Mouse (Mus musculus) liver, adult 2 months (tissue): Measurements from ENCODE around the gene B4galt2.

Experiments
- CTCF ChIP-seq: fragments of 200-500 bp; IDR thresholded peaks from 2 replicates; pipeline ENCODE4 v1.5.1; 2011; ENCODE audit warnings: low read depth, low read length, control low read depth
- POLR2A ChIP-seq: fragments of 200-500 bp; IDR thresholded peaks from 2 replicates; pipeline ENCODE4 v1.6.1; 2011; ENCODE audit warnings: low read length, control low read depth; ENCODE audit not compliant: insufficient read depth; ENCODE audit errors: extremely low read depth

DNA sequence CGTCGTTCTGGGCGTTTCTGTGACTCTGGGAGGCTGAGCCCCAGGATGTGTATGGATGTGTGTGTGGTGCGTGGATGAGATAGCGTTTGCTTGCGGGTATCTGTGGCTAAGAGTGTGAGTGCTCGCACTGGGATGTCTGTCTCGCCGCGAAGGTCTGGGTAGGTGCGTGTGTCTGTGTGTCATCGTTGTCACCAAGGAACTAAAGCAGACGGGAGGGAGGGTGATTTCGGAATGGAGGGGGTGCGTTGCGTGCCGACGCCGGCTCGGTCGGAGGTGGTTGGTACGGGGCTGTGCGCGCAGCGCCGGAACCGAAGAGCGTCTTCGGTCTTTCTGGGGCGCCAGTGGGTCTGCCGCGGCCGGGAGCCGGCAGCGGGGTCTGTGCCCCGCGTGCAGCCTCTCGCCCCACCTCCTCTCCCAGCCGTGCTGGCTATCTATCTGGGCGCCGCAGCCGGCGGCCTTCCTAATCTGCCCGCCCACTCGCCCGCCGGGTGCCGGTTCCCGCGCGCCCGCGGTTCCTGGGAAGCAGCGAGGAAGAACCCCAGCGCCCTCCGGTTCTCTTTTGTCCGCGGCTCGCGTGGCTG is 47.7 kb downstream of the B4galt2 start:
- TF ChIP-seq CTCF: no peak
- TF ChIP-seq POLR2A: no peak
